Mouse (Mus musculus): ENCODE results near the gene Klra17. TPM values are rescaled to one million over a fixed set of nuclear protein-coding genes. Genes with fewer than 3 reads are reported as not detected.
"Not testable (repeated sequence)": the region's sequence is repeated elsewhere in the genome, so short reads cannot be mapped to it uniquely, and the experiment has no call there.

Gene Klra17
- polyA plus RNA-seq (2014; fragmentation: Nextera tagmentation; extraction: Ambion mirVana), result not detected in 2 replicates

DNA sequence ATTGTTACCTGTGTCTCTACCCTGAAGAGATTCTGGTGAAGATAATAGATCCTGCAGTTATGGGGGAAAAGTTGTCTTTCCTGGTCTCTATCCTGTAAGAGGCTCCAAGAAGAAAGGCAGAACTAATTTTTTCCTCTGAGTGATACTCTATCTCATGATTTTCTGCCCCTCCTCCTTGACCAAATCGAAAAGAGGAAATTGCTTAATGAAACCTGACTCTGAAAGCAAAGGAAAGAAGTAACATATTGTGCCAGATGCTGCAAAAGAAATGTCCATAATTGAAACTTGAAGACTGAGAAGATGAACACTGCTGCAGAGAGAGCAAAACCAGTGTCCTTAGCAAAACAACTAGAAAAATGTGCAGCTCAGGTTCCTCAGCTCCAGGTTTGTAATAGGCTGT lies at the start of gene Klra17:
Klra17 (minus strand) TSS at position 124 of the 400 bp plus-strand sequence.
- Histone ChIP-seq H3K9me3 (ENCODE audit: control insufficient read depth, low read length) (no peaks in the 10 kb centered on the region; the same call in 1 of the 2 replicates), H3K4me3 (ENCODE audit: low read depth, low read length) (no peak within 1 kb of the TSS), H3K27me3 (ENCODE audit: control insufficient read depth, insufficient read depth, low read length) (no peaks in the 10 kb centered on the region), H3K9ac (ENCODE audit: low read length) (no peak within 1 kb of the TSS), H3K27ac (replicated peaks; ENCODE audit: low read depth, low read length) (no peak within 1 kb of the TSS), H3K4me2 (ENCODE audit: low read depth, severe bottlenecking) (no peak within 1 kb of the TSS), H3K36me3 (ENCODE audit: control insufficient read depth, insufficient read depth, low read length) (no peaks in the 10 kb centered on the region), H3K4me1 (ENCODE audit: control insufficient read depth, insufficient read depth, low read length) (no peaks in the 10 kb centered on the region)
- WGBS, result 61% methylated on average over 1 of the region's 1 CpGs
- ATAC-seq (ENCODE audit: insufficient number of reproducible peaks, low FRiP score, low TSS enrichment, low read depth), result no peak
- no peak for DNase-seq (ENCODE audit: low spot score)

GRCm38 (mm10) chr6:129917476-129917946 lies 41.0 kb upstream of the Klra17 start, which contains the start of gene Klra5:
Gene Klra5 (minus strand): TSS chr6:129917650.
- not testable (repeated sequence) for H3K27me3 ChIP-seq (ENCODE audit: control insufficient read depth, insufficient read depth, low read length); DNase-seq (ENCODE audit: low spot score); H3K27ac ChIP-seq (replicated peaks; ENCODE audit: low read depth, low read length); H3K36me3 ChIP-seq (ENCODE audit: control insufficient read depth, insufficient read depth, low read length); H3K9ac ChIP-seq (ENCODE audit: low read length); H3K4me1 ChIP-seq (ENCODE audit: control insufficient read depth, insufficient read depth, low read length); H3K4me2 ChIP-seq (ENCODE audit: low read depth, severe bottlenecking); ATAC-seq (ENCODE audit: insufficient number of reproducible peaks, low FRiP score, low TSS enrichment, low read depth); H3K4me3 ChIP-seq (ENCODE audit: low read depth, low read length); H3K9me3 ChIP-seq (ENCODE audit: control insufficient read depth, low read length)

DNA sequence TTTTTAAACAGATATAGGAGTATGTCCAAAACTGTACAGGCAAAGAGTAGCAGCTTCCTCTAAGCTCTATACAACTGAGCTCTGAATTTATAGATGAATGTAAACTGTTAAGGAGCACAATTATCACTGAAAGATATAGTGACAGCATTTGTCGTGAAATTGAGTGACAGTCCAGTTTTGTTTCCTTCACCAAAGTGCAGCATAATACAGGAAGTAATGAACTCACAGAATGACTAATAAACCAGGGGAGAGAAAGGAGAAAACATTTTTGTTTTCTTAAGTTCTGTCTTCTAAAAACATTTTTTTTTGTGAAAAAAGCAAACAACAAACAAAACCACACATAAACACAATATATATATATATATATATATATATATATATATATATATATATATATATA lies 40.5 kb upstream of the Klra17 start:
- Histone ChIP-seq H3K27ac (replicated peaks; ENCODE audit: low read depth, low read length) (no peak overlapping the region), H3K9me3 (ENCODE audit: control insufficient read depth, low read length) (no peaks in the 10 kb centered on the region), H3K4me1 (ENCODE audit: control insufficient read depth, insufficient read depth, low read length) (no peaks in the 10 kb centered on the region), H3K4me3 (ENCODE audit: low read depth, low read length) (no peak overlapping the region), H3K4me2 (ENCODE audit: low read depth, severe bottlenecking) (no peak overlapping the region), H3K36me3 (ENCODE audit: control insufficient read depth, insufficient read depth, low read length) (no peaks in the 10 kb centered on the region), H3K9ac (ENCODE audit: low read length) (no peak overlapping the region), H3K27me3 (ENCODE audit: control insufficient read depth, insufficient read depth, low read length) (no peaks in the 10 kb centered on the region)
- DNase-seq (ENCODE audit: low spot score) (no peak), ATAC-seq (ENCODE audit: insufficient number of reproducible peaks, low FRiP score, low TSS enrichment, low read depth) (no peak)
- 89% methylated on average over 1 of the region's 1 CpGs for WGBS

DNA sequence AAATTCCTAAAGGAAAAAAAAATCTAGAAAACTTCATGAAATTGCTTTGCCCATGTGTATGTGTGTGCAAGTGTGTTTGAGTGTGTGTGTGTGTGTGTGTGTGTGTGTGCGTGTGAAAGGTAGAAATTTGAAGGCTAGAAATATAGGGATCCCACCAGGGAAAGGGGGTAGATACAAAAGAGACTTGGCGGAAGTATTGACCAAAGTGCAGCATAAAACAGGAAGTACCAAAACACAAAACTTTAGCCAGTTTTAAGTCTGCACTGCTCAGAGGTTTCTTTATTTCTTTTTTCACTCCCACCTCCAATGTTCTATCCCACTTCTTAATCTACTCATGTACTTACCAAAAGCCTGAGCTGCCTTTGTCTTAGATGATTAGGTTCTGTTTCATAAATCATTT lies 6.1 kb upstream of the Klra17 start:
- Histone ChIP-seq H3K27ac (replicated peaks; ENCODE audit: low read depth, low read length) (no peak overlapping the region), H3K9me3 (ENCODE audit: control insufficient read depth, low read length) (peaks cover 2% of the 10 kb centered on the region; the same call in 1 of the 2 replicates), H3K27me3 (ENCODE audit: control insufficient read depth, insufficient read depth, low read length) (no peaks in the 10 kb centered on the region), H3K9ac (ENCODE audit: low read length) (no peak overlapping the region), H3K36me3 (ENCODE audit: control insufficient read depth, insufficient read depth, low read length) (no peaks in the 10 kb centered on the region), H3K4me1 (ENCODE audit: control insufficient read depth, insufficient read depth, low read length) (no peaks in the 10 kb centered on the region), H3K4me2 (ENCODE audit: low read depth, severe bottlenecking) (no peak overlapping the region), H3K4me3 (ENCODE audit: low read depth, low read length) (no peak overlapping the region)
- DNase-seq (ENCODE audit: low spot score) (no peak), ATAC-seq (ENCODE audit: insufficient number of reproducible peaks, low FRiP score, low TSS enrichment, low read depth) (no peak)
- 90% methylated on average over 2 of the region's 2 CpGs for WGBS

- H3K36me3 ChIP-seq (ENCODE audit: control insufficient read depth, insufficient read depth, low read length); H3K4me3 ChIP-seq (ENCODE audit: low read depth, low read length); H3K27me3 ChIP-seq (ENCODE audit: control insufficient read depth, insufficient read depth, low read length); H3K9me3 ChIP-seq (ENCODE audit: control insufficient read depth, low read length); H3K4me2 ChIP-seq (ENCODE audit: low read depth, severe bottlenecking); H3K4me1 ChIP-seq (ENCODE audit: control insufficient read depth, insufficient read depth, low read length); ATAC-seq (ENCODE audit: insufficient number of reproducible peaks, low FRiP score, low TSS enrichment, low read depth); H3K27ac ChIP-seq (replicated peaks; ENCODE audit: low read depth, low read length); H3K9ac ChIP-seq (ENCODE audit: low read length); DNase-seq (ENCODE audit: low spot score): not testable (repeated sequence)
- WGBS, result no CpG with 5 or more reads among the region's 3 CpGs
Measured at GRCm38 (mm10) chr6:129862349-129862748, 14.1 kb downstream of the Klra17 start, which contains the start of gene Gm17631. Gene Gm17631 (plus strand): TSS chr6:129862649.

GRCm38 (mm10) chr6:129825559-129825958 lies 50.9 kb downstream of the Klra17 start:
- no peak for DNase-seq (ENCODE audit: low spot score)
- no peaks in the 10 kb centered on the region for H3K36me3 ChIP-seq (ENCODE audit: control insufficient read depth, insufficient read depth, low read length)
- H3K4me3 ChIP-seq (ENCODE audit: low read depth, low read length), result no peak overlapping the region
- H3K4me2 ChIP-seq (ENCODE audit: low read depth, severe bottlenecking), result no peak overlapping the region
- WGBS, result 78% methylated on average over 1 of the region's 1 CpGs
- peaks cover 3% of the 10 kb centered on the region; the same call in 1 of the 2 replicates for H3K9me3 ChIP-seq (ENCODE audit: control insufficient read depth, low read length)
- no peak for ATAC-seq (ENCODE audit: insufficient number of reproducible peaks, low FRiP score, low TSS enrichment, low read depth)
- no peaks in the 10 kb centered on the region for H3K27me3 ChIP-seq (ENCODE audit: control insufficient read depth, insufficient read depth, low read length)
- no peak overlapping the region for H3K9ac ChIP-seq (ENCODE audit: low read length)
- H3K4me1 ChIP-seq (ENCODE audit: control insufficient read depth, insufficient read depth, low read length), result no peaks in the 10 kb centered on the region
- no peak overlapping the region for H3K27ac ChIP-seq (replicated peaks; ENCODE audit: low read depth, low read length)

DNA sequence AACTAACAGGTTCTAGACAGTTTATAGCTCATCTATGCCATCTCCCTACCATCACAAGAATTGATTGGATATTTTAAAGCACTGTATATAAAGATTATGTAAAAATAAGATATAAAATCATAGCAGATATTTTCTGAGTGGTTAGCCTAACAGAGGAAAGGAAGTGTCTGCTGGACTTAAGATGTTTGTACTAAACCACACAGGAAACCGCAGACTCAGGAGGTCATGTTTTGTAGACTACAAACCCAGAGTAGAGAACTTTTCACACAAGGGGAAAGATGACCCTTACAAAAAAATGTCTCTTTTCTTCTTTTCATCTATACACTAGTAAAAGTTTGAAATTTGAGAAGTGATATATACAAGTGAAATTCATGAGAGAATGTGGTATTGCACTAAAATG lies 52.5 kb downstream of the Klra17 start:
- 80% methylated on average over 1 of the region's 1 CpGs for WGBS
- no peak for ATAC-seq (ENCODE audit: insufficient number of reproducible peaks, low FRiP score, low TSS enrichment, low read depth)
- Histone ChIP-seq H3K4me1 (ENCODE audit: control insufficient read depth, insufficient read depth, low read length) (no peaks in the 10 kb centered on the region), H3K4me2 (ENCODE audit: low read depth, severe bottlenecking) (no peak overlapping the region), H3K9ac (ENCODE audit: low read length) (no peak overlapping the region), H3K27ac (replicated peaks; ENCODE audit: low read depth, low read length) (no peak overlapping the region), H3K9me3 (ENCODE audit: control insufficient read depth, low read length) (peaks cover 3% of the 10 kb centered on the region; the same call in 1 of the 2 replicates), H3K27me3 (ENCODE audit: control insufficient read depth, insufficient read depth, low read length) (no peaks in the 10 kb centered on the region), H3K4me3 (ENCODE audit: low read depth, low read length) (no peak overlapping the region), H3K36me3 (ENCODE audit: control insufficient read depth, insufficient read depth, low read length) (no peaks in the 10 kb centered on the region)
- no peak for DNase-seq (ENCODE audit: low spot score)

DNA sequence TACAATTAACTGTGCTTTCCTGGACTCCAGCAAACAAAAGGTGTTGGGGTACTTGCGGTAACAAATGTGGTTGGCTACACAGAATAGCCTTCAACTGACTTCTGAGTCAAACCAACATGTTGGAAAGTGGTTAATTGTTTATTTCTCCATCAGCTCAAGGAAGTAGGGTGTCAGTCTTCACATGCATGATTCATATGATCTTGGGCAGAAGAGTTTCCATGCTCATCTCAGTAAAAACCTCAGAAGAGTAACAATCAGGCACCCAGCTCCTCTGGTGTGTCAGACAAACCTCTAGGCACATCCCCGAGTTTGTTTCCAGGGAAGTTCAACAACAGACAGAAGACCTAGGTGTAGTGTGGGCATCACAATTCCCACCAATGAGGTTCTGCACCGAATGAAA lies 58.7 kb downstream of the Klra17 start:
- no peak overlapping the region for H3K4me3 ChIP-seq (ENCODE audit: low read depth, low read length)
- no peaks in the 10 kb centered on the region for H3K36me3 ChIP-seq (ENCODE audit: control insufficient read depth, insufficient read depth, low read length)
- no peak for DNase-seq (ENCODE audit: low spot score)
- H3K27ac ChIP-seq (replicated peaks; ENCODE audit: low read depth, low read length), result no peak overlapping the region
- H3K9ac ChIP-seq (ENCODE audit: low read length), result no peak overlapping the region
- H3K4me2 ChIP-seq (ENCODE audit: low read depth, severe bottlenecking), result no peak overlapping the region
- WGBS, result 68% methylated on average over 3 of the region's 3 CpGs
- ATAC-seq (ENCODE audit: insufficient number of reproducible peaks, low FRiP score, low TSS enrichment, low read depth), result no peak
- no peaks in the 10 kb centered on the region for H3K4me1 ChIP-seq (ENCODE audit: control insufficient read depth, insufficient read depth, low read length)
- no peaks in the 10 kb centered on the region for H3K27me3 ChIP-seq (ENCODE audit: control insufficient read depth, insufficient read depth, low read length)
- no peaks in the 10 kb centered on the region; the same call in 1 of the 2 replicates for H3K9me3 ChIP-seq (ENCODE audit: control insufficient read depth, low read length)

DNA sequence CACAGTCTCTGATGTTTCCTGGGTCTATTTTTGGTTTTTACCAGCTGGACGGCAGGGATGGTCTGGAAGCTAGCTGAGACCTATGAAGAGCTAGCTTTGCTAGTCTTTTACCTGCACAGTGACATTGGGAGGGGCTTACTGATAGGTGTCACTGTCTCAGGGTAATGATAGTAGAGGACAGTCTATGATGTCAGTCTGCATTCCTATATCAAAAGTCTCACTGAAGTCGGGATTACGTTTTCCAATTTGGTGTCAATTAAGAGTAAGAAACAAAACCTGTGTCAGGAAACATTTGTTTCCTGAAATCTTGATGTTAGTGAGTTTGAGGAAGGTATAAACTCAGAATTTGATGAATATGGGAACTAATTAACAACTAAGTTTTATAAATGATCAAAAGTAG lies 92.3 kb downstream of the Klra17 start, which contains the start of gene Gm156:
Gm156 (minus strand) TSS at position 101 of the 400 bp plus-strand sequence.
- not testable (repeated sequence) for H3K9ac ChIP-seq (ENCODE audit: low read length); H3K9me3 ChIP-seq (ENCODE audit: control insufficient read depth, low read length); DNase-seq (ENCODE audit: low spot score)

More for the DNA sequence above, 92.3 kb downstream of the Klra17 start, which contains the start of gene Gm156:
- H3K4me2 ChIP-seq (ENCODE audit: low read depth, severe bottlenecking); H3K4me3 ChIP-seq (ENCODE audit: low read depth, low read length); ATAC-seq (ENCODE audit: insufficient number of reproducible peaks, low FRiP score, low TSS enrichment, low read depth); H3K36me3 ChIP-seq (ENCODE audit: control insufficient read depth, insufficient read depth, low read length); H3K27ac ChIP-seq (replicated peaks; ENCODE audit: low read depth, low read length); H3K27me3 ChIP-seq (ENCODE audit: control insufficient read depth, insufficient read depth, low read length); H3K4me1 ChIP-seq (ENCODE audit: control insufficient read depth, insufficient read depth, low read length): not testable (repeated sequence)
- WGBS, result 92% methylated on average over 3 of the region's 3 CpGs
